Mouse (Mus musculus): Measurements from ENCODE around the gene A2ml1. TPM values are rescaled to one million over a fixed set of nuclear protein-coding genes. Genes with fewer than 3 reads are reported as not detected.
"Not testable (repeated sequence)": the region's sequence is repeated elsewhere in the genome, so short reads cannot be mapped to it uniquely, and the experiment has no call there.

A2ml1 gene
- polyA plus RNA-seq (2015; fragmentation: Nextera tagmentation; extraction: Ambion mirVana), result 2.7 and 3.6 TPM in 2 replicates

GRCm38 (mm10) chr6:128581508-128581907 lies at the start of gene A2ml1:
TSS of gene A2ml1 (minus strand) at chr6:128581608.
- H3K4me1 ChIP-seq (ENCODE audit: control insufficient read depth, insufficient read depth, low read length), result no peaks in the 10 kb centered on the region
- no peak within 1 kb of the TSS for H3K9ac ChIP-seq (ENCODE audit: low read length)
- whole genome bisulfite sequencing, result 61% methylated on average over 11 of the region's 11 CpGs
- H3K4me3 ChIP-seq (replicated peaks; ENCODE audit: low read length), result no peak within 1 kb of the TSS
- no peak within 1 kb of the TSS for H3K4me2 ChIP-seq (ENCODE audit: low read depth, low read length)
- no peak within 1 kb of the TSS for H3K27ac ChIP-seq (ENCODE audit: low read length)
- H3K27me3 ChIP-seq (ENCODE audit: control insufficient read depth, insufficient read depth, low read length), result no peaks in the 10 kb centered on the region
- no peak for ATAC-seq (ENCODE audit: insufficient read depth, low FRiP score)
- no peaks in the 10 kb centered on the region for H3K36me3 ChIP-seq (ENCODE audit: control insufficient read depth, insufficient read depth, low read length)
- no peaks in the 10 kb centered on the region for H3K9me3 ChIP-seq (replicated peaks; ENCODE audit: control insufficient read depth, low read length)

- not testable (repeated sequence) for H3K4me1 ChIP-seq (ENCODE audit: control insufficient read depth, insufficient read depth, low read length); H3K9me3 ChIP-seq (replicated peaks; ENCODE audit: control insufficient read depth, low read length); H3K36me3 ChIP-seq (ENCODE audit: control insufficient read depth, insufficient read depth, low read length); H3K4me3 ChIP-seq (replicated peaks; ENCODE audit: low read length); H3K27me3 ChIP-seq (ENCODE audit: control insufficient read depth, insufficient read depth, low read length); H3K9ac ChIP-seq (ENCODE audit: low read length); H3K4me2 ChIP-seq (ENCODE audit: low read depth, low read length); H3K27ac ChIP-seq (ENCODE audit: low read length)
- 53% methylated on average over 12 of the region's 13 CpGs for WGBS
- ATAC-seq (ENCODE audit: insufficient read depth, low FRiP score), result peak; percentile 69
Observed at GRCm38 (mm10) chr6:128629771-128630739, 48.6 kb upstream of the A2ml1 start.

GRCm38 (mm10) chr6:128625246-128625645 lies 43.8 kb upstream of the A2ml1 start:
- H3K4me3 ChIP-seq (replicated peaks; ENCODE audit: low read length), result not testable (repeated sequence)

GRCm38 (mm10) chr6:128624425-128624824 lies 43.0 kb upstream of the A2ml1 start:
- Histone ChIP-seq H3K9me3 (replicated peaks; ENCODE audit: control insufficient read depth, low read length) (no peaks in the 10 kb centered on the region), H3K9ac (ENCODE audit: low read length) (no peak overlapping the region), H3K36me3 (ENCODE audit: control insufficient read depth, insufficient read depth, low read length) (no peaks in the 10 kb centered on the region), H3K27me3 (ENCODE audit: control insufficient read depth, insufficient read depth, low read length) (no peaks in the 10 kb centered on the region), H3K4me1 (ENCODE audit: control insufficient read depth, insufficient read depth, low read length) (no peaks in the 10 kb centered on the region), H3K27ac (ENCODE audit: low read length) (no peak overlapping the region), H3K4me2 (ENCODE audit: low read depth, low read length) (no peak overlapping the region), H3K4me3 (replicated peaks; ENCODE audit: low read length) (no peak overlapping the region)
- ATAC-seq (ENCODE audit: insufficient read depth, low FRiP score), result no peak
- WGBS, result 78% methylated on average over 4 of the region's 4 CpGs

More at GRCm38 (mm10) chr6:128625246-128625645, 43.8 kb upstream of the A2ml1 start:
- H3K27ac ChIP-seq (ENCODE audit: low read length); H3K4me2 ChIP-seq (ENCODE audit: low read depth, low read length); H3K36me3 ChIP-seq (ENCODE audit: control insufficient read depth, insufficient read depth, low read length); ATAC-seq (ENCODE audit: insufficient read depth, low FRiP score); H3K4me1 ChIP-seq (ENCODE audit: control insufficient read depth, insufficient read depth, low read length); H3K9me3 ChIP-seq (replicated peaks; ENCODE audit: control insufficient read depth, low read length); H3K27me3 ChIP-seq (ENCODE audit: control insufficient read depth, insufficient read depth, low read length); H3K9ac ChIP-seq (ENCODE audit: low read length): not testable (repeated sequence)
- 83% methylated on average over 6 of the region's 6 CpGs for WGBS

- not testable (repeated sequence) for ATAC-seq (ENCODE audit: insufficient read depth, low FRiP score); H3K4me2 ChIP-seq (ENCODE audit: low read depth, low read length); H3K9me3 ChIP-seq (replicated peaks; ENCODE audit: control insufficient read depth, low read length); H3K9ac ChIP-seq (ENCODE audit: low read length); H3K36me3 ChIP-seq (ENCODE audit: control insufficient read depth, insufficient read depth, low read length); H3K27me3 ChIP-seq (ENCODE audit: control insufficient read depth, insufficient read depth, low read length); H3K4me1 ChIP-seq (ENCODE audit: control insufficient read depth, insufficient read depth, low read length); H3K27ac ChIP-seq (ENCODE audit: low read length); H3K4me3 ChIP-seq (replicated peaks; ENCODE audit: low read length)
- 95% methylated on average over 5 of the region's 5 CpGs for WGBS
Observed at GRCm38 (mm10) chr6:128623433-128623832, 42.0 kb upstream of the A2ml1 start, which contains the start of gene Klrb1a. TSS of gene Klrb1a (minus strand) at chr6:128623533.

DNA sequence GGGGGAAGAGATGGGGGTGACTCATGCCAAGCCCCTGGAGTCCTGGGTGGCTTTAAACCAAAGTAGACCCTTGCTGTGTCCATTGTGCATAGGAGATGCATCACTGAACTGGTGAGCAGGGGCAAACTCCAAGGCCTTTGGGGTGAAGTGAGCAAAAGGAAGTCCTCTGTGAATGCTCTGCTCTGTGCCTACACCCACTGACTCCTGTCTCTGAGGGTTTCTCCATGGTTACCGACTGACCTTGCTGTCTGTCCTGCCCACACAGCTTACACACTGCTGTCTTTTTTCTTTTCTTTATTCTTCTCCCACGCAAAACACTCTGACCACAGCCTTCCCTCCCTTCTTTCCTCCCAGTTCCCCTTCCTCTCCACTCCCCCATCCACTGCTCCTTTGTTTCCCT lies 41.3 kb upstream of the A2ml1 start:
- no peak overlapping the region for H3K4me2 ChIP-seq (ENCODE audit: low read depth, low read length)

GRCm38 (mm10) chr6:128606350-128606749 lies 24.9 kb upstream of the A2ml1 start:
- Histone ChIP-seq H3K27ac (ENCODE audit: low read length) (no peak overlapping the region), H3K27me3 (ENCODE audit: control insufficient read depth, insufficient read depth, low read length) (no peaks in the 10 kb centered on the region), H3K36me3 (ENCODE audit: control insufficient read depth, insufficient read depth, low read length) (no peaks in the 10 kb centered on the region), H3K9me3 (replicated peaks; ENCODE audit: control insufficient read depth, low read length) (no peaks in the 10 kb centered on the region), H3K9ac (ENCODE audit: low read length) (no peak overlapping the region), H3K4me2 (ENCODE audit: low read depth, low read length) (no peak overlapping the region), H3K4me3 (replicated peaks; ENCODE audit: low read length) (no peak overlapping the region), H3K4me1 (ENCODE audit: control insufficient read depth, insufficient read depth, low read length) (peaks cover 4% of the 10 kb centered on the region; the same call in 1 of the 2 replicates)
- 32% methylated on average over 9 of the region's 9 CpGs for WGBS
- ATAC-seq (ENCODE audit: insufficient read depth, low FRiP score), result peak; percentile 50; the same call in 1 of the 2 replicates

More for the DNA sequence above, 41.3 kb upstream of the A2ml1 start:
- 77% methylated on average over 2 of the region's 2 CpGs for WGBS
- ATAC-seq (ENCODE audit: insufficient read depth, low FRiP score), result no peak
- no peaks in the 10 kb centered on the region for H3K27me3 ChIP-seq (ENCODE audit: control insufficient read depth, insufficient read depth, low read length)
- H3K4me3 ChIP-seq (replicated peaks; ENCODE audit: low read length), result no peak overlapping the region
- no peak overlapping the region for H3K9ac ChIP-seq (ENCODE audit: low read length)
- H3K4me1 ChIP-seq (ENCODE audit: control insufficient read depth, insufficient read depth, low read length), result no peaks in the 10 kb centered on the region
- no peak overlapping the region for H3K27ac ChIP-seq (ENCODE audit: low read length)
- H3K9me3 ChIP-seq (replicated peaks; ENCODE audit: control insufficient read depth, low read length), result no peaks in the 10 kb centered on the region
- H3K36me3 ChIP-seq (ENCODE audit: control insufficient read depth, insufficient read depth, low read length), result no peaks in the 10 kb centered on the region

GRCm38 (mm10) chr6:128604512-128604911 lies 23.1 kb upstream of the A2ml1 start:
- no peak overlapping the region for H3K4me3 ChIP-seq (replicated peaks; ENCODE audit: low read length)
- no peak overlapping the region for H3K9ac ChIP-seq (ENCODE audit: low read length)
- H3K27me3 ChIP-seq (ENCODE audit: control insufficient read depth, insufficient read depth, low read length), result no peaks in the 10 kb centered on the region
- H3K36me3 ChIP-seq (ENCODE audit: control insufficient read depth, insufficient read depth, low read length), result no peaks in the 10 kb centered on the region
- no peak overlapping the region for H3K4me2 ChIP-seq (ENCODE audit: low read depth, low read length)
- H3K9me3 ChIP-seq (replicated peaks; ENCODE audit: control insufficient read depth, low read length), result no peaks in the 10 kb centered on the region
- peaks cover 4% of the 10 kb centered on the region; the same call in 1 of the 2 replicates for H3K4me1 ChIP-seq (ENCODE audit: control insufficient read depth, insufficient read depth, low read length)
- 37% methylated on average over 5 of the region's 5 CpGs for WGBS
- no peak for ATAC-seq (ENCODE audit: insufficient read depth, low FRiP score)
- H3K27ac ChIP-seq (ENCODE audit: low read length), result no peak overlapping the region

GRCm38 (mm10) chr6:128602463-128603201 lies 21.2 kb upstream of the A2ml1 start:
- 66% methylated on average over 10 of the region's 10 CpGs for WGBS
- peaks cover 4% of the 10 kb centered on the region; the same call in 1 of the 2 replicates for H3K4me1 ChIP-seq (ENCODE audit: control insufficient read depth, insufficient read depth, low read length)
- H3K36me3 ChIP-seq (ENCODE audit: control insufficient read depth, insufficient read depth, low read length), result no peaks in the 10 kb centered on the region
- no peak for ATAC-seq (ENCODE audit: insufficient read depth, low FRiP score)
- H3K27me3 ChIP-seq (ENCODE audit: control insufficient read depth, insufficient read depth, low read length), result no peaks in the 10 kb centered on the region
- no peak overlapping the region for H3K4me2 ChIP-seq (ENCODE audit: low read depth, low read length)
- H3K9ac ChIP-seq (ENCODE audit: low read length), result no peak overlapping the region
- H3K27ac ChIP-seq (ENCODE audit: low read length), result no peak overlapping the region
- H3K4me3 ChIP-seq (replicated peaks; ENCODE audit: low read length), result no peak overlapping the region
- H3K9me3 ChIP-seq (replicated peaks; ENCODE audit: control insufficient read depth, low read length), result no peaks in the 10 kb centered on the region
